Comparison of ENCODE assay signal across 14 mouse cellular contexts in the genomic region with DNA sequence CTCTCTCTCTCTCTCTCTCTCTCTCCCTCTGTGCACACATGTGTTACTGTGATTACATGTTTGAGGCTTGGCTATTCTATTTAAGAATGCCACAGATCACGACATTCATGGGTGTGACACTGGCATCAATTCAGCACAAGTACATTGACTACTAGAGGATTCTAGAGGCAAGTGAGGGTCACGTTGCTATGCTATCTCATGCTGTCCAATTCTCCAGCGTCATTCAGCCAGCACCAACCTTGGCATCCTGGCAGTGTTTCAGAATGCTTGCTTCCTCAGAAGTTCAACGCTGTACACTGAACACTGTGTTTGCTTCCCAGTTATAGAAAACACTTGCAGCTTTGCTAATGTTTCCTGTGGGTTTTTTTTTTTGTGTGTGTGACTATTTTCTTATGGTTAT.
DNase-seq lines count a peak whose midpoint lies in the region; ATAC-seq and TF ChIP-seq lines count a peak whose summit lies in the region.
"Had no signal": no experiment of that assay in that cellular context is flagged by ENCODE, and none has a peak within 500 bp of the region (broad histone marks: within the 10 kb centered on the region; RNA-seq: fewer than 3 reads in every experiment).

No protein-coding gene starts in this region.

- no peak overlapping the region for H3K4me2 ChIP-seq in heart, postnatal 0 days (ENCODE audit: low read depth, low read length)
- H3K4me2 ChIP-seq in hindbrain, embryonic 14.5 days (replicated peaks) = no peak overlapping the region
- H3K4me2 ChIP-seq: liver, embryonic 13.5 days; midbrain, embryonic 12.5 days; neural tube, embryonic 13.5 days had no signal

- H3K4me3 ChIP-seq in heart, postnatal 0 days (ENCODE audit: low read depth, low read length) = no peak overlapping the region
- no peak overlapping the region for H3K4me3 ChIP-seq in hindbrain, embryonic 14.5 days (replicated peaks; ENCODE audit: low read length)
- H3K4me3 ChIP-seq: liver, embryonic 13.5 days; midbrain, embryonic 12.5 days; neural tube, embryonic 13.5 days had no signal

- H3K36me3 ChIP-seq in heart, postnatal 0 days (replicated peaks; ENCODE audit: control insufficient read depth, insufficient read depth, low read length) = no peaks in the 10 kb centered on the region
- H3K36me3 ChIP-seq in hindbrain, embryonic 14.5 days (replicated peaks; ENCODE audit: control insufficient read depth, insufficient read depth) = no peaks in the 10 kb centered on the region
- H3K36me3 ChIP-seq: liver, embryonic 13.5 days; midbrain, embryonic 12.5 days; neural tube, embryonic 13.5 days had no signal

- H3K27me3 ChIP-seq in heart, postnatal 0 days (ENCODE audit: control insufficient read depth, insufficient read depth, low read length) = no peaks in the 10 kb centered on the region
- H3K27me3 ChIP-seq in hindbrain, embryonic 14.5 days (ENCODE audit: control insufficient read depth, insufficient read depth, low read length) = no peaks in the 10 kb centered on the region
- H3K27me3 ChIP-seq: liver, embryonic 13.5 days; midbrain, embryonic 12.5 days; neural tube, embryonic 13.5 days had no signal

- DNase-seq in ovary, adult 18-20 months (ENCODE audit: low spot score) = peak; percentile 73
- DNase-seq in ovary, postnatal 10 days (ENCODE audit: low spot score) = no peak
- peak; percentile 80 to 81 for DNase-seq in adrenal gland, postnatal 36 days
- peak; percentile 89 for DNase-seq in heart, postnatal 0 days (ENCODE audit: low spot score)
- DNase-seq in ovary, postnatal 14 days (ENCODE audit: low spot score) = peak; percentile 3
- no peak for DNase-seq in hindbrain, embryonic 14.5 days (ENCODE audit: low spot score)
- DNase-seq in left cerebral cortex, postnatal 36 days (ENCODE audit: low spot score in 2 of 2) = no peak
- DNase-seq: cerebellum, adult 9-11 months; kidney, adult 18-20 months; liver, embryonic 13.5 days; thymus, adult 2 months had no signal

- peaks cover 27% of the 10 kb centered on the region for H3K4me1 ChIP-seq in heart, postnatal 0 days (ENCODE audit: control insufficient read depth, insufficient read depth)
- H3K4me1 ChIP-seq in hindbrain, embryonic 14.5 days (replicated peaks; ENCODE audit: control insufficient read depth, insufficient read depth, low read length) = no peaks in the 10 kb centered on the region
- H3K4me1 ChIP-seq: midbrain, embryonic 12.5 days; neural tube, embryonic 13.5 days had no signal

- TF ChIP-seq EP300 in heart, postnatal 0 days (IDR thresholded peaks at IDR 0.05; ENCODE audit: low read depth) = 0 out of 2 replicates have a peak, but pooled peaks have one; percentile 18

- 4% methylated on average over 4 of the region's 4 CpGs for WGBS in heart, postnatal 0 days
- 74% methylated on average over 4 of the region's 4 CpGs for WGBS in hindbrain, embryonic 14.5 days

- intact Hi-C loops in left cerebral cortex, postnatal 36 days (cut with DNase I) = loop anchor here (10.0 kb wide), 1 partner anchor 387 kb away; no protein-coding TSS in a partner anchor

- peak; percentile 87 for ATAC-seq in heart, postnatal 0 days (ENCODE audit: insufficient read depth, low read depth)
- ATAC-seq in hindbrain, embryonic 14.5 days (ENCODE audit: low FRiP score) = no peak
- ATAC-seq in activated CD4-positive, CD25-positive, alpha-beta regulatory T cell, adult 4 months = no peak

- no peaks in the 10 kb centered on the region for H3K9me3 ChIP-seq in heart, postnatal 0 days (replicated peaks; ENCODE audit: control insufficient read depth, low read length)
- H3K9me3 ChIP-seq in hindbrain, embryonic 14.5 days (ENCODE audit: control insufficient read depth, low read length) = no peaks in the 10 kb centered on the region
- H3K9me3 ChIP-seq: liver, embryonic 13.5 days; midbrain, embryonic 12.5 days; neural tube, embryonic 13.5 days had no signal

- H3K27ac ChIP-seq in heart, postnatal 0 days (ENCODE audit: low read depth) = peak overlapping the region; percentile 79
- H3K27ac ChIP-seq in hindbrain, embryonic 14.5 days = no peak overlapping the region
- H3K27ac ChIP-seq: liver, embryonic 13.5 days; midbrain, embryonic 12.5 days; neural tube, embryonic 13.5 days had no signal

- H3K9ac ChIP-seq in heart, postnatal 0 days (replicated peaks; ENCODE audit: low read depth, low read length) = no peak overlapping the region
- H3K9ac ChIP-seq in hindbrain, embryonic 14.5 days = no peak overlapping the region
- H3K9ac ChIP-seq: liver, embryonic 13.5 days; midbrain, embryonic 12.5 days; neural tube, embryonic 13.5 days had no signal

- no peak for TF ChIP-seq CTCF in heart, postnatal 0 days (IDR thresholded peaks at IDR 0.05; ENCODE audit: low read depth)

Comparison
In these comparisons a context has a peak if more than half of its experiments do, and no peak if none do; other contexts are left out.
1. DNase-seq: peak in ovary, adult 18-20 months (single experiment), adrenal gland, postnatal 36 days (2 of 2), heart, postnatal 0 days (single experiment) and ovary, postnatal 14 days (single experiment); none in ovary, postnatal 10 days (single experiment), hindbrain, embryonic 14.5 days (single experiment) and left cerebral cortex, postnatal 36 days (0 of 2).